Mouse (Mus musculus) ES-E14 (cell line): ENCODE results near the gene Hirip3.

Experiments
- CHD2 ChIP-seq: IDR thresholded peaks from 2 replicates; pipeline ENCODE4 v1.6.1; 2014; ENCODE audit warnings: mild to moderate bottlenecking, low read depth, low read length, inconsistent platforms
- HCFC1 ChIP-seq: IDR thresholded peaks from 2 replicates; pipeline ENCODE4 v1.6.1; 2012; ENCODE audit warnings: low read length, inconsistent platforms, borderline replicate concordance; ENCODE audit not compliant: insufficient read depth
- MAFK ChIP-seq: IDR thresholded peaks from 2 replicates; pipeline ENCODE4 v1.6.1; 2014; ENCODE audit warnings: mild to moderate bottlenecking, low read depth, low read length, inconsistent platforms; ENCODE audit not compliant: insufficient read depth
- ZNF384 ChIP-seq: IDR thresholded peaks from 2 replicates; pipeline ENCODE4 v1.6.1; 2012; ENCODE audit warnings: low read depth, low read length, inconsistent platforms

- TF ChIP-seq CHD2 (no peak), MAFK (no peak), HCFC1 (no peak), ZNF384 (no peak)
Observed at GRCm38 (mm10) chr7:126853454-126853853, 8.3 kb upstream of the Hirip3 start.
